Mouse (Mus musculus): Measurements from ENCODE around the gene Zdhhc22.

Gene Zdhhc22

GRCm38 (mm10) chr12:86989890-86990754 is at the start of gene Zdhhc22:
Zdhhc22 (minus strand) TSS chr12:86990430.
- peak; percentile 72 to 85 for DNase-seq

- DNase-seq: no peak
These were observed 46.4 kb upstream of the Zdhhc22 start for GRCm38 (mm10) chr12:87036631-87037030.

DNA sequence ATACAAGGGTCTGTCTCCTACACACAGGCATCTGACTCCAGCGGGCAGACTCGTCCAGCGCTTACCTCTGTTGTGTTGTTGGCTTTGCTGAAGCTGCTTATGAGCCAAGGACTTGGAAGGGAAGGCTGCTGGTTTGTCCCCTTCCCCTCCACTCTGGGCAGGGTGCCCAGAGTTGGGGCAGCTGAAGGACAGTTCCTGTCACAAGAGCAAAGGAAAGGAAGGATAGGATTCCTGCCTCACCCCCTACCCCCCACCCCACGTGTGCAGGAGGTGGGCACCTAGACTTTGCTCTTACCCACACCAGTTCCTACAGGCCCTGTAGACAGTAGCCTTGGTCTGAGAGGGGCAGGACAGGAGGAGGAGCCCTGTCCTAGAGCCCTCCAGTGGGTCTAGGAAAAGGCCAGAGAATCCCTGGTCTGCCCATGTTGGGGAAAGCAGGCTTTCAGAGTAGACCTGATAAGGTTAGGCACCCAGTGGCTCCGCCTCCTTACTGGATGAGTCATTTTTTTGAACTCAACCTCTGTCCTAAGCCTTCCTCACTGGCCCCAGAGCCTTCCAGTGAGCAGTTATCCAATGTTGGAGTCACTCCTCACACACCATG is 41.0 kb upstream of the Zdhhc22 start:
- DNase-seq: peak; percentile 76 to 80

DNA sequence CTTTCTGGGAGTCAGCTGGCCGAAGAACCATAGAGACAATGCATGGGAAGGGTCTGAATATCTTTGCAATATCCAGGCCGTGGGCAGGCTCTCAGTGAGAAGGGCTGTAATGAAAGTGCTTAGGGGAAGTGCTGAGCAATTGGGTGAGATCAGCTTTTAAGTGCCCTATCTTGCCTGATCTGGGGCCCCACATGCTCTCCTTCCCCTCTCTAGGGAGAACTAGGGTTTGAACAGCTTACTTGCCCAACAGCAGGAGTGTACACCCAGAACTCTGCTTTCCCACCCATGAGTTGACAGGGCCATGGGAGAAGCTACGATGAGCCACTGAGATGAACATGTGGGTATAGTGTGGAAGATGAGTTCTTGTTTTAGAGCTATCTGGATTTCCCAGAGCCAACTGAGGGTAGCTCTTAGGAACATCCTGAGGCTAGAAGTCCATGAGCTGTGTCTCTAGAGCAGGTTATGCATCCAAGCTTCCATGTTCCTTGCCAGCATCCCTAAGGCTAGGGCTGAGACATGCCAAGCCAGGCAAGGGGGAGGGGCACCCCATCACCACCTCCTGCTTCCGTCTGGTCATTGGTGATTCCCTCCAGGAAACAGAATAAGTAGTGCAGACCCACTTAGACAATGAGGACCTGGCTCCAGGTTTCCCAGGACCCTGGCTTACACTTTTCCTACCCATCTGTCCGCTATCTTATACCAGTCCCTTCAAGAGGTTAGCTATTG is 39.2 kb upstream of the Zdhhc22 start:
- DNase-seq: peak; percentile 87 to 94

DNA sequence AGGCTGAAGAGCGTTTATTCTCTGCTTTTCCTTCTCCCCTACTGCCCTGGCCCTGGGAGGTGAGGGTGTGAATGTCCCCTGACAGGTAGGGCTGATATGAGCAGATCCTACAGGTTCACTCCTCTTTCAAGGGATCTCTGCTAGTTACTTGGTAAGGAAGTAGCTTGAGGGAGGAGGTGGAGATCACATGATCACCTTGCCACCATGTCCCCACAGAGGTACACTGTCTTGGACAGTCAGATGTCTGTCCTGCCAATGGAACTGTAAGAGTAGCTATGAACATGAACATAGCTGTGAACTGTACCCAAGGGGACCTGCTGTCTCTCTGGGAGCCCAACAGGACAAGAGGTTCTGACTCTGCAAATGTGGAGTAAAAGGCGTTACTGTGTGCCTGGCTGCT is 37.8 kb upstream of the Zdhhc22 start:
- peak in 1 of 2 experiments; percentile 50 for DNase-seq

- peak; percentile 40 to 48 for DNase-seq
These were observed 37.2 kb upstream of the Zdhhc22 start for GRCm38 (mm10) chr12:87027391-87027790.

- DNase-seq: no peak
These were observed 36.6 kb upstream of the Zdhhc22 start for GRCm38 (mm10) chr12:87026871-87027240.

DNA sequence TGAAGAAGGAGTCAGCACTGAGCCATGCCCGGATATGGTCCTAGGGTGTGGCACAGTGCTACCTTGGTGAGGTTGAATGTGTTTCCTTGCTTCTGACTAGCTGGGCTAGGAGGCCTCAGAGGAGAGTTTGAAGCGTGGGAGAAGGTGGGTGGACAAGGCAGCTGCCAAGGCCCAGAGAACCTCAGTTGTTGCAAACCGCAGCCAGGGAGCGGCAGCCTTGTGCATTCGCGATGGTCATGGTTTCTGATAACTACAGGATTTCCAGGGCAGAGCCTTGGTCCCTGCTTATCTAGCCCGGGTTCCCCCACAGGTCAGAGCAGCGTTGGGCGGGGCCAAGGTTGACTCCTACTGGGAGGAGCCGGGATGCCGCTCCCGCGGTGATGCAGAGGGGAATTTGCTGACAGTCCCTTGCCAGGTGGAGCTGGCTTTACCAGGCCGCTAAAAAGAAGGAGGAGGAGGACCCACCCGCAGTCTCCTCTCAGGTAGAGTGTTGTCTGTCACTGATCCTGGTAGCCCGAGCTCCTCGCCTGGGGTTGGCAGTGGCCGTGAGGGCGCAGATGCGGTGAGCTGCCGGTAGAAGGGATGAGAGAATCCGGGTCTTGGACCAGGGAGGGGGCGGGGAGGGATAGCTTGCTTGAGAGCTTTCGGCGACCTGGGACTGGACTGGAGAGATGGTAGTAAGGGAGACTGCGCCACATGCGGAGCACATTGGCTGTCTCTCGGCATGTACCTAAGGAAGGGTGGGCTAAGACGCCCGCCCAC is 36.1 kb upstream of the Zdhhc22 start:
- DNase-seq: peak; percentile 81 to 85

DNA sequence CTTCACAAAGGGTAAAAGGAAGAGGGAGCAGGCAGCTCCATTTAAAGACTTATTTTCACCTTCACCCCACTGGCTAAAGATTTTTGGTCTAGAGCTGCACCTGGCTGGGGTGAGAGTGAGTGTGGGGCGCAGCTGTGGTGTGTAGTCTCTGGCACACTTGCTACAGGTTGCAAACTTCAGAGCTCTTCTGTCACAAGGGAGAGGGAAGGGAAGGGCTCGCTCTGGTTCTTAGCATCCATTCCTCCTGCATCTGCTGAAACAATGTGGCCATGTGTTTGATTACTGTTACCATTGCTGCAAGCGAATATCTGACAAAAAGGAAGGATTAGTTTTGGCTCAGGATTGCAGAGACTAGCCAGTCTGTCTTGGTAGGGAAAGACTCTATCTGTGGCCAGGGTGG is 33.2 kb upstream of the Zdhhc22 start:
- DNase-seq: no peak

DNA sequence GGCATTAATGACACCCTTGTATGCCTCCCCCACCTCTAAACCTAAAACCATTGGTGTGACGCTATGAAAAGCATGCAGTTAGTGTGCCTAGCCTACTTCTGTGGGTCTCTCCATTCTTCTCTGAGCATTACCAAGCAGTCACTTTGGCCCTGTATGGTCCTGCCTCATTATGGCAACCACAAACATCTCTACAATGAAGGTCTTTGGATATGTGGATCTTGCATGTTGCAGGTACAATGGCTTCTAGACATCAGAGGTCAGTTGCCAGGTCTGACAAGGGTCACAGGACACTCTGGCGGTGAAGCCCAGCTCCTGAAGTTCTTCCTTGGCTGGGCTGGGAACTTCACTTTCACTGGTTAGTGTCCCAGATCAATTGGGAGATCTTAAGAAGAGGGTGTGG is 31.8 kb upstream of the Zdhhc22 start:
- no peak for DNase-seq

DNA sequence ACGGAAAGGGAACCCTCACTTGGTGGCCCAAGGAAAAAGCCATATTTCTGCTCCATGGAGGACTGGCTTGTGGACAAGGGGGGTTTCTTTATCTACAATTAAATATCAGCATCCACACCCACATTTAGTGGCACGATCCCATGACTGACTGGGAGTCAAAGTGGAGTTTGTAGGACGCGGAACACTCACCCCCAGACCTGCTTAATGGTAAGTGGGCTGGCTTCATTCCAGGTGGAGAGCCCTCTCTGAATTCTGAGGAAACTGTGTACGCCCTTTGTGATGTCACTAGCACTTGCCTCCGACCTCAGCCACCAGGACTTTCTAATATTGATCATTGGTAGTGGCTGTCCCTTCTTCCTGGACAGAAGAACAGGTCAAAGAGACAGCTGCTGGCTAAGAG is 30.8 kb upstream of the Zdhhc22 start, which contains the start of gene Tmem63c:
Tmem63c (plus strand) TSS at position 301 of the 400 bp plus-strand sequence.
- peak in 1 of 2 experiments; percentile 7 for DNase-seq

- peak; percentile 92 to 96 for DNase-seq
These were observed 28.5 kb upstream of the Zdhhc22 start for GRCm38 (mm10) chr12:87018756-87019155.

GRCm38 (mm10) chr12:87017041-87017440 is 26.8 kb upstream of the Zdhhc22 start:
- peak; percentile 73 to 82 for DNase-seq

DNA sequence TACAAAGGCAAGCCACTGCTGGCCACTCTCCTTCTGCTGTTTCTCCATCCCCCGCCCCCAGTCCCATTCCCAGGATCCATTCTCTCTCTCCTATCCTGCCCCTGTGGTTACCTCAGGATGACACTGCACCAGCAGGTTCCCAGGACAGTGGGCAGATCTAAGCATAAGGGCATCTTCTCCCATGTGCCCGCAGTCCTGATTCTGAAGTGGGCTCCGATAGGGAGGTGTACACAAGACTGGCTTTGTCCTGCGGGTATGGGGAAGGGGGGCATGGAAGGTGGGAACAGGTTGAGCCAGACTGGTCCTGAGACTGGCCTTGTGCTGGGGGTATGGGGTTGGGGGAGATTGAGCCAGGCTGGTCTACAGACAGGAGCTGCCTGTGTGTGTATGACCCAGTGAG is 14.4 kb upstream of the Zdhhc22 start:
- DNase-seq: no peak

- no peak for DNase-seq
These were observed 13.4 kb upstream of the Zdhhc22 start for GRCm38 (mm10) chr12:87003606-87004005.

DNA sequence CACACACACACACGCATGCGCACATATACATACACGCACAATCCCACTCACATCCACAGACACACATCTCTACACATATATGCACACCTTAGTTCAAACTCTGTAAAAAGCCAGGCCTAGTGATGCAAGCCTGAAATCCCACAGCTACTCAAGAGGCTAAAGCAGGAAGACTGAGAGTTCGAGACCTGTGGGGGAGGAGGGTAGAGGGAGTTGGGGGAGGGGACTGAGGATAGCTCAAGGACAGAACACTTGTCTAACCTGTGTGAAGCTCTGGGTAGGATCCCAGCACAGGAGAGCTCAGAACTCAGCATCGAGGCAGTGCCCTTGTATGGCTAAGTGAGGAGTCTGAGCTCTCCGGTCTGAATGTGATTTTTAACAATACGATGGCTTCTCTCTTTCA is 12.6 kb upstream of the Zdhhc22 start:
- DNase-seq: no peak

DNA sequence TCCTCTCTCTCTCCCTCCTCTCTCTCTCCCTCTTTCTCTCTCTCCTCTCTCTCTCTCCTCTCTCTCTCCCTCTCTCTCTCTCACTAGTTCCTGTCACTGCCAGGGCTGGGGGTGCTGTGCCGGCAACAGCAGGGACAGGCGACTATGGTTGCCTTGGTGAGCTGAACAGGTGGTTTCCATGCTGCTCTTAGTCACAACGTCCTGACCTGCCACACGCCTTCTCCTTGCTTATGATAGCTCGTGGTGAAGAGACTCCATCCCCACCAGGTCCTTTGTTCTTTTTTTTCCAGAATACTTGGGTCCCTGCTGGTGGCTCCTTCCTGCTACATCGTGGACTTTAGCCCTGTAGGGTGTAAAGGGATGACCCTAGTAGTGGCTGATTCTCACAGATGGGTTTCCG is 12.0 kb upstream of the Zdhhc22 start:
- no peak for DNase-seq

DNA sequence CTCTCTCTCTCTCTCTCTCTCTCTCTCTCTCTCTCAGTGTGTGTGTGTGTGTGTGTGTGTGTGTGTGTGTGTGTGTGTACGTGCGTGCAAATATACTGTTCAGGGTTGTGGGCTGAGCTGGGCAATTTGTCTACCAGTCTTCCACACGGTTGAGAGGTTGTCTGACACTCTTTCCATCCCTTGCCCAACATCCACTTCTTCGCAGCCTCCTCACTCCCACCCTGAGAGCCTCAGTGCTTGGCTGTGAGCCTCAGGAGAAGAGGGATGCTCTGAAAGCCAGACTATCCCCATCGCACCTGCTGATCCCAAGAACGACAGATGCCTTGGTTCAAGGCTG is 10.6 kb upstream of the Zdhhc22 start:
- DNase-seq: peak in 1 of 2 experiments; percentile 50

- DNase-seq: peak; percentile 61 to 69
These were observed 10.1 kb upstream of the Zdhhc22 start for GRCm38 (mm10) chr12:87000151-87000839.

GRCm38 (mm10) chr12:86999283-86999820 is 9.1 kb upstream of the Zdhhc22 start:
- peak; percentile 47 to 60 for DNase-seq

DNA sequence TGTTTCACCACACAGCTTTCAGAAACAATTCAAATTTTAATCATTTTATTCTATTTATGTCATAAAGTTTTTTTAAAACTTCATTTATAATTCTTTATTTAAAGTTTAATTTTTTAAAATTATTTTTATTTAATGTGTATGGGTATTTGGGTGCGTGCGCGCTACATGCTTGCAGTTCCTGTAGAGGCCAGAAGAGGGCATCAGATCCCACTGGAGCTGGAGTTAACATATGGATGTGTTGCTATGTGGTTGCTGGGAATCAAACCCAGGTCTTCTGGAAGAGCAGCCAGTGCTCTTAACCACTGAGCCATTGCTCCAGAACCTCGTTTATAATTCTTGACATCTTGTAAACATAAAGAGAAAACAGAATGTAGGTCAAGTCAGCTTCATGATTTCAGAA is 8.5 kb upstream of the Zdhhc22 start:
- DNase-seq: no peak

- no peak for DNase-seq
These were observed 5.7 kb upstream of the Zdhhc22 start for GRCm38 (mm10) chr12:86995931-86996330.
